Mouse (Mus musculus) right cerebral cortex, postnatal 10 days (tissue): ENCODE measurements around the gene Srcap.
"Not testable (repeated sequence)": the region's sequence is repeated elsewhere in the genome, so short reads cannot be mapped to it uniquely, and the experiment has no call there.

Source experiments
- DNase-seq, 2 experiments: peaks; one replicate each; pipeline ENCODE4 v3.0.0; 2021; ENCODE audit warnings: low spot score in 2 of 2

Srcap gene

GRCm38 (mm10) chr7:127489982-127490381 is 21.8 kb upstream of the Srcap start:
- no peak for DNase-seq

- no peak for DNase-seq
These were observed 19.9 kb upstream of the Srcap start for GRCm38 (mm10) chr7:127491846-127492245.

- no peak for DNase-seq
These were observed 17.1 kb upstream of the Srcap start for GRCm38 (mm10) chr7:127494648-127495047.

GRCm38 (mm10) chr7:127497382-127497781 is 14.4 kb upstream of the Srcap start:
- no peak for DNase-seq

GRCm38 (mm10) chr7:127498407-127498806 is 13.4 kb upstream of the Srcap start:
- peak in 1 of 2 experiments; percentile 51 for DNase-seq

GRCm38 (mm10) chr7:127508291-127508690 is 3.5 kb upstream of the Srcap start:
- no peak for DNase-seq

GRCm38 (mm10) chr7:127509830-127510229 is 2.0 kb upstream of the Srcap start:
- not testable (repeated sequence) for DNase-seq

GRCm38 (mm10) chr7:127511241-127511640 is 542 bp upstream of the Srcap start:
- DNase-seq, result no peak

- DNase-seq, result peak; percentile 93 to 94
These were observed 640 bp downstream of the Srcap start for GRCm38 (mm10) chr7:127512231-127513015.

- no peak for DNase-seq
These were observed 1.2 kb downstream of the Srcap start for GRCm38 (mm10) chr7:127513016-127513390.

- DNase-seq, result no peak
These were observed 2.0 kb downstream of the Srcap start for GRCm38 (mm10) chr7:127513781-127514180.

- peak in 1 of 2 experiments; percentile 29 for DNase-seq
These were observed 4.1 kb downstream of the Srcap start for GRCm38 (mm10) chr7:127515846-127516245.

GRCm38 (mm10) chr7:127516344-127516743 is 4.6 kb downstream of the Srcap start:
- DNase-seq, result no peak

GRCm38 (mm10) chr7:127519284-127519683 is 7.5 kb downstream of the Srcap start, which contains the start of gene Gm42715:
Gm42715 (plus strand) TSS chr7:127519584.
- DNase-seq, result no peak

GRCm38 (mm10) chr7:127541671-127542070 is 29.9 kb downstream of the Srcap start:
- no peak for DNase-seq

- DNase-seq, result peak; percentile 61 to 63
These were observed 37.5 kb downstream of the Srcap start for GRCm38 (mm10) chr7:127549116-127549835.

GRCm38 (mm10) chr7:127551558-127551957 is 39.8 kb downstream of the Srcap start:
- DNase-seq, result no peak

GRCm38 (mm10) chr7:127560580-127560979 is 48.8 kb downstream of the Srcap start:
- no peak for DNase-seq

- DNase-seq, result no peak
These were observed 49.6 kb downstream of the Srcap start, which contains the start of gene Tmem265 for GRCm38 (mm10) chr7:127561340-127561858. Tmem265 (plus strand) TSS chr7:127561390.

- no peak for DNase-seq
These were observed 52.8 kb downstream of the Srcap start for GRCm38 (mm10) chr7:127564381-127565150.

GRCm38 (mm10) chr7:127572895-127573471 is 61.2 kb downstream of the Srcap start, which contains the start of gene Phkg2:
Phkg2 (plus strand) TSS chr7:127573340.
- DNase-seq, result peak; percentile 95 to 98
